Mouse (Mus musculus) kidney, adult 2 months (tissue): ENCODE results near the gene Fis1.

Source experiments
- CTCF ChIP-seq: fragments of 200-500 bp; conservative IDR thresholded peaks from 2 replicates; pipeline ENCODE4 v1.5.1; 2011; ENCODE audit warnings: low read depth, mild to moderate bottlenecking, control low read depth, low read length, moderate library complexity, mixed read lengths; ENCODE audit not compliant: insufficient read depth, insufficient read length
- POLR2A ChIP-seq: fragments of 200-500 bp; IDR thresholded peaks from one replicate; pipeline ENCODE4 v1.6.1; 2011; ENCODE audit warnings: low read depth, low read length, control low read depth

DNA sequence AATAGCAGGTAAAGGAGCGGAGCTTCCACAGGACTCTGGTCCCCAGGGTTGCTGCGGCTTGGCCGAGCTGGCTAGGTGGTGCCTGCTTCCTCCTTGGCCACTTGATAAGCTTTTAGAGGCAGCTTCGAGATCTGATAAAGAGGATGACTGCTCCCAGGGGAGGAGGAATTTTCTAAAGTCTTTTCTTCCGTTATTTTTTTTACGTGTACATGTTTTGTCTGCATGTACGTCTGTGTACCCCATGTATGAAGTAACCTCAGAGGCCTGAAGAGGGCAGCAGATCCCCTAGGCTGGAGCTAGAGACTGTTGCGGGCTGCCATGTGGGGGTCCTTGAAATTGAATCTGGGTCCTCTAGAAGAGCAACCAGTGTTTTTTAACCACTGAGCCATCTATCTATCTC is 27.9 kb downstream of the Fis1 start:
- TF ChIP-seq POLR2A, result no peak
- no peak for TF ChIP-seq CTCF
